Mouse (Mus musculus): ENCODE measurements around the gene C530008M17Rik. TPM values are rescaled to one million over a fixed set of nuclear protein-coding genes. Genes with fewer than 3 reads are reported as not detected.

Gene C530008M17Rik
- polyA plus RNA-seq (2015; fragmentation: Nextera tagmentation; extraction: Ambion mirVana): 10.2 and 13.4 TPM in 2 replicates

- Histone ChIP-seq H3K4me3 (peak within 1 kb of the TSS; percentile 74), H3K9me3 (no peaks in the 10 kb centered on the region), H3K36me3 (no peaks in the 10 kb centered on the region), H3K9ac (peak within 1 kb of the TSS; percentile 82; the same call in 1 of the 2 replicates), H3K27me3 (no peaks in the 10 kb centered on the region), H3K4me1 (peaks cover 8% of the 10 kb centered on the region), H3K4me2 (peak within 1 kb of the TSS; percentile 94), H3K27ac (peak within 1 kb of the TSS; percentile 72)
- ATAC-seq (ENCODE audit: insufficient number of reproducible peaks, low FRiP score, low TSS enrichment, low read depth): no peak
- 79% methylated on average over 2 of the region's 2 CpGs for WGBS
Observed at GRCm38 (mm10) chr5:76656212-76656611, at the start of gene C530008M17Rik. Gene C530008M17Rik, plus strand, starts transcription at chr5:76656512.

GRCm38 (mm10) chr5:76609702-76610370 lies 46.5 kb upstream of the C530008M17Rik start:
- no peak overlapping the region for H3K4me3 ChIP-seq
- ATAC-seq (ENCODE audit: insufficient number of reproducible peaks, low FRiP score, low TSS enrichment, low read depth): no peak

GRCm38 (mm10) chr5:76612867-76613499 lies 43.3 kb upstream of the C530008M17Rik start:
- peak overlapping the region; percentile 50 for H3K27ac ChIP-seq
- WGBS: 63% methylated on average over 6 of the region's 6 CpGs
- ATAC-seq (ENCODE audit: insufficient number of reproducible peaks, low FRiP score, low TSS enrichment, low read depth): no peak

More at GRCm38 (mm10) chr5:76609702-76610370, 46.5 kb upstream of the C530008M17Rik start:
- Histone ChIP-seq H3K9me3 (no peaks in the 10 kb centered on the region), H3K9ac (no peak overlapping the region), H3K4me2 (no peak overlapping the region), H3K27ac (no peak overlapping the region), H3K27me3 (no peaks in the 10 kb centered on the region), H3K4me1 (no peaks in the 10 kb centered on the region), H3K36me3 (peaks cover 61% of the 10 kb centered on the region)
- 93% methylated on average over 8 of the region's 8 CpGs for WGBS

GRCm38 (mm10) chr5:76615276-76615675 lies 41.0 kb upstream of the C530008M17Rik start:
- no peaks in the 10 kb centered on the region for H3K9me3 ChIP-seq
- H3K27me3 ChIP-seq: no peaks in the 10 kb centered on the region
- H3K4me2 ChIP-seq: no peak overlapping the region
- peaks cover 76% of the 10 kb centered on the region for H3K36me3 ChIP-seq
- no peak for ATAC-seq (ENCODE audit: insufficient number of reproducible peaks, low FRiP score, low TSS enrichment, low read depth)
- H3K27ac ChIP-seq: no peak overlapping the region
- H3K9ac ChIP-seq: no peak overlapping the region
- no peak overlapping the region for H3K4me3 ChIP-seq
- 90% methylated on average over 8 of the region's 8 CpGs for WGBS
- no peaks in the 10 kb centered on the region for H3K4me1 ChIP-seq

More at GRCm38 (mm10) chr5:76612867-76613499, 43.3 kb upstream of the C530008M17Rik start:
- peaks cover 71% of the 10 kb centered on the region for H3K36me3 ChIP-seq
- no peak overlapping the region for H3K4me3 ChIP-seq
- no peaks in the 10 kb centered on the region for H3K27me3 ChIP-seq
- no peak overlapping the region for H3K4me2 ChIP-seq
- H3K9ac ChIP-seq: no peak overlapping the region
- H3K9me3 ChIP-seq: no peaks in the 10 kb centered on the region
- H3K4me1 ChIP-seq: no peaks in the 10 kb centered on the region

- Histone ChIP-seq H3K4me2 (no peak overlapping the region), H3K27me3 (no peaks in the 10 kb centered on the region), H3K9ac (no peak overlapping the region), H3K4me1 (no peaks in the 10 kb centered on the region), H3K27ac (no peak overlapping the region), H3K4me3 (no peak overlapping the region), H3K9me3 (no peaks in the 10 kb centered on the region), H3K36me3 (peaks cover 69% of the 10 kb centered on the region)
- WGBS: 78% methylated on average over 2 of the region's 2 CpGs
- no peak for ATAC-seq (ENCODE audit: insufficient number of reproducible peaks, low FRiP score, low TSS enrichment, low read depth)
Observed at GRCm38 (mm10) chr5:76616196-76616747, 40.0 kb upstream of the C530008M17Rik start.

GRCm38 (mm10) chr5:76618750-76619149 lies 37.6 kb upstream of the C530008M17Rik start:
- Histone ChIP-seq H3K36me3 (peaks cover 71% of the 10 kb centered on the region), H3K9me3 (no peaks in the 10 kb centered on the region), H3K4me3 (no peak overlapping the region), H3K4me2 (no peak overlapping the region), H3K4me1 (no peaks in the 10 kb centered on the region), H3K27me3 (no peaks in the 10 kb centered on the region), H3K9ac (no peak overlapping the region), H3K27ac (no peak overlapping the region)
- no peak for ATAC-seq (ENCODE audit: insufficient number of reproducible peaks, low FRiP score, low TSS enrichment, low read depth)
- WGBS: 82% methylated on average over 7 of the region's 7 CpGs

- Histone ChIP-seq H3K4me2 (no peak overlapping the region), H3K36me3 (peaks cover 34% of the 10 kb centered on the region), H3K27me3 (no peaks in the 10 kb centered on the region), H3K4me3 (no peak overlapping the region), H3K4me1 (no peaks in the 10 kb centered on the region), H3K27ac (no peak overlapping the region), H3K9me3 (no peaks in the 10 kb centered on the region), H3K9ac (no peak overlapping the region)
- 90% methylated on average over 9 of the region's 9 CpGs for WGBS
- ATAC-seq (ENCODE audit: insufficient number of reproducible peaks, low FRiP score, low TSS enrichment, low read depth): no peak
Observed at GRCm38 (mm10) chr5:76623759-76624158, 32.6 kb upstream of the C530008M17Rik start.

- no peak overlapping the region for H3K9ac ChIP-seq
- WGBS: 93% methylated on average over 1 of the region's 1 CpGs
- H3K4me1 ChIP-seq: no peaks in the 10 kb centered on the region
- H3K27ac ChIP-seq: no peak overlapping the region
- no peaks in the 10 kb centered on the region for H3K27me3 ChIP-seq
- H3K9me3 ChIP-seq: no peaks in the 10 kb centered on the region
- no peak for ATAC-seq (ENCODE audit: insufficient number of reproducible peaks, low FRiP score, low TSS enrichment, low read depth)
- no peak overlapping the region for H3K4me2 ChIP-seq
- H3K36me3 ChIP-seq: peaks cover 31% of the 10 kb centered on the region
- H3K4me3 ChIP-seq: no peak overlapping the region
Observed at GRCm38 (mm10) chr5:76627770-76628169, 28.5 kb upstream of the C530008M17Rik start.

- ATAC-seq (ENCODE audit: insufficient number of reproducible peaks, low FRiP score, low TSS enrichment, low read depth): no peak
- Histone ChIP-seq H3K4me2 (no peak overlapping the region), H3K36me3 (peaks cover 63% of the 10 kb centered on the region), H3K4me3 (no peak overlapping the region), H3K27me3 (no peaks in the 10 kb centered on the region), H3K9me3 (no peaks in the 10 kb centered on the region), H3K4me1 (no peaks in the 10 kb centered on the region), H3K9ac (no peak overlapping the region), H3K27ac (no peak overlapping the region)
- WGBS: 85% methylated on average over 10 of the region's 10 CpGs
Observed at GRCm38 (mm10) chr5:76634012-76634411, 22.3 kb upstream of the C530008M17Rik start.

- Histone ChIP-seq H3K36me3 (peaks cover 74% of the 10 kb centered on the region), H3K4me2 (no peak overlapping the region), H3K9ac (no peak overlapping the region), H3K9me3 (no peaks in the 10 kb centered on the region), H3K4me1 (no peaks in the 10 kb centered on the region), H3K27ac (no peak overlapping the region), H3K4me3 (no peak overlapping the region), H3K27me3 (no peaks in the 10 kb centered on the region)
- no peak for ATAC-seq (ENCODE audit: insufficient number of reproducible peaks, low FRiP score, low TSS enrichment, low read depth)
- WGBS: 82% methylated on average over 2 of the region's 2 CpGs
Observed at GRCm38 (mm10) chr5:76635592-76635991, 20.7 kb upstream of the C530008M17Rik start.

GRCm38 (mm10) chr5:76642076-76642475 lies 14.2 kb upstream of the C530008M17Rik start:
- Histone ChIP-seq H3K4me3 (no peak overlapping the region), H3K36me3 (peaks cover 61% of the 10 kb centered on the region), H3K27ac (no peak overlapping the region), H3K9ac (no peak overlapping the region), H3K27me3 (no peaks in the 10 kb centered on the region), H3K4me1 (no peaks in the 10 kb centered on the region), H3K4me2 (no peak overlapping the region), H3K9me3 (no peaks in the 10 kb centered on the region)
- ATAC-seq (ENCODE audit: insufficient number of reproducible peaks, low FRiP score, low TSS enrichment, low read depth): no peak
- WGBS: 94% methylated on average over 4 of the region's 4 CpGs

- H3K9me3 ChIP-seq: no peaks in the 10 kb centered on the region
- ATAC-seq (ENCODE audit: insufficient number of reproducible peaks, low FRiP score, low TSS enrichment, low read depth): no peak
- 92% methylated on average over 7 of the region's 7 CpGs for WGBS
Observed at GRCm38 (mm10) chr5:76644234-76644633, 12.1 kb upstream of the C530008M17Rik start.

More at GRCm38 (mm10) chr5:76644234-76644633, 12.1 kb upstream of the C530008M17Rik start:
- Histone ChIP-seq H3K27me3 (no peaks in the 10 kb centered on the region), H3K36me3 (peaks cover 44% of the 10 kb centered on the region), H3K27ac (no peak overlapping the region), H3K4me2 (no peak overlapping the region), H3K4me1 (no peaks in the 10 kb centered on the region), H3K9ac (no peak overlapping the region), H3K4me3 (no peak overlapping the region)

All from limb, embryonic 15.5 days (tissue).